28 mouse cellular contexts compared by ENCODE assay signal in the genomic region with DNA sequence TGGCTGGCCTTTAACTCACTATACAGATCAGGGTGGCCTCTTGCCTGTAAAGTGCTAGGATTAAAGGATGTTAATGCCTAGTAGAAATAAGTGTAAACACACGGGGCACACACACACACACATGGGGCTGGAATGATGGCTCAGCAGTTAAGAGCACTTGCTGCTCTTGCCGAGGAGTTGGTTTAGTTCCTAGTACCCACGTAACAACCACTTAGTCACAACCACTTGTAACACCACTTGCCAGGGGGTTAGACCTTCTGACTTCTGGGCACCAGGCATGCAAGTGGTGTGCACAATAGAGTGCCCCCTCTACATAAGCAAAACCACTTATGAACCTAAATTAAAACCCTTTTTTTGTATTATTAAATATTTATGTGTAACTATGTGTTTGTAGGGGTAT.
"Had no signal": no experiment of that assay in that cellular context is flagged by ENCODE, and none has a peak within 500 bp of the region (broad histone marks: within the 10 kb centered on the region; RNA-seq: fewer than 3 reads in every experiment).

No protein-coding gene starts in this region.

- ATAC-seq: liver, embryonic 12.5 days; liver, postnatal 0 days; midbrain, embryonic 13.5 days; midbrain, embryonic 15.5 days; midbrain, embryonic 16.5 days had no signal

- H3K27ac ChIP-seq: left cerebral cortex, adult 2 months; limb, embryonic 10.5 days; limb, embryonic 12.5 days; limb, embryonic 13.5 days; limb, embryonic 15.5 days; liver, embryonic 12.5 days; liver, embryonic 13.5 days; liver, embryonic 14.5 days; liver, embryonic 15.5 days; lung, embryonic 15.5 days; macrophage; midbrain, embryonic 10.5 days; midbrain, embryonic 12.5 days; midbrain, embryonic 13.5 days; midbrain, embryonic 15.5 days; neural tube, embryonic 12.5 days had no signal

- H3K9ac ChIP-seq: limb, embryonic 12.5 days; limb, embryonic 13.5 days; limb, embryonic 15.5 days; liver, embryonic 12.5 days; liver, embryonic 13.5 days; liver, embryonic 14.5 days; liver, embryonic 15.5 days; lung, embryonic 14.5 days; lung, embryonic 15.5 days; midbrain, embryonic 12.5 days; midbrain, embryonic 13.5 days; midbrain, embryonic 15.5 days; neural tube, embryonic 12.5 days had no signal

- H3K4me3 ChIP-seq: left cerebral cortex, adult 2 months; limb, embryonic 10.5 days; limb, embryonic 12.5 days; limb, embryonic 13.5 days; limb, embryonic 15.5 days; liver, embryonic 12.5 days; liver, embryonic 13.5 days; liver, embryonic 15.5 days; lung, embryonic 15.5 days; megakaryocyte, embryonic 14.5 days; midbrain, embryonic 10.5 days; midbrain, embryonic 12.5 days; midbrain, embryonic 13.5 days; midbrain, embryonic 15.5 days; myocyte; neural tube, embryonic 12.5 days had no signal

- H3K4me2 ChIP-seq: limb, embryonic 12.5 days; limb, embryonic 13.5 days; limb, embryonic 15.5 days; liver, embryonic 11.5 days; liver, embryonic 12.5 days; liver, embryonic 13.5 days; liver, embryonic 15.5 days; lung, embryonic 14.5 days; lung, embryonic 15.5 days; midbrain, embryonic 11.5 days; midbrain, embryonic 12.5 days; midbrain, embryonic 13.5 days; midbrain, embryonic 15.5 days; neural tube, embryonic 12.5 days had no signal

- H3K9me3 ChIP-seq: limb, embryonic 10.5 days; limb, embryonic 12.5 days; limb, embryonic 13.5 days; limb, embryonic 15.5 days; liver, embryonic 12.5 days; liver, embryonic 13.5 days; liver, embryonic 15.5 days; lung, embryonic 15.5 days; megakaryocyte, embryonic 14.5 days; midbrain, embryonic 10.5 days; midbrain, embryonic 12.5 days; midbrain, embryonic 13.5 days; midbrain, embryonic 15.5 days; neural tube, embryonic 12.5 days had no signal

- H3K27me3 ChIP-seq: limb, embryonic 12.5 days; limb, embryonic 13.5 days; limb, embryonic 15.5 days; liver, embryonic 12.5 days; liver, embryonic 13.5 days; liver, embryonic 15.5 days; lung, embryonic 15.5 days; megakaryocyte, embryonic 14.5 days; midbrain, embryonic 12.5 days; midbrain, embryonic 13.5 days; midbrain, embryonic 15.5 days; neural tube, embryonic 12.5 days had no signal

- DNase-seq: left cerebral cortex, postnatal 4 days; liver; liver, embryonic 13.5 days; liver, postnatal 0 days; lung, adult 2 months; lung, embryonic 14.5 days; lung, postnatal 4 days; midbrain, embryonic 14.5 days had no signal
